Mouse (Mus musculus): ENCODE data around the gene Fmo2.

DNA sequence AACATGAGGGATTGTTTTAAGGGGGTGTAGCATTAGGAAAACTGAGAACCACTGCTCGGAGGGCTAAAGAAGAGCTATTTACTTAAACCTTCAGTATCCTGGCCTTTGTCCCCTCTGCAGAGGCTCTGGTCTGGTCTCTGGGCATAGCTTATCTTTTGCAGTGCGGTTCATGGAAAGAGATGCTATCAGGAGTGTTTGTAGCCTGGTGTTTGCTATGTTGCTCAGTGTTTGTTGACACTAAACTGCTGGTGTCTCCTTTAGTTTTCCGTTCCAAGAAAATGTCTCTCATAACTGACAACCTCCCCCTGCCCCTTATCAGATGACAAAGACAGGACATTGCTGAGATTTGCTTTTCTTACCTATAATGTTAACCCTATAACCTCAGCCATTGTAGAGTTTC, 23.4 kb downstream of the Fmo2 start:
- no peak for TF ChIP-seq POLR2A (IDR thresholded peaks at IDR 0.05; ENCODE audit: borderline replicate concordance, insufficient read depth, low read length)
- TF ChIP-seq CTCF (IDR thresholded peaks at IDR 0.05; ENCODE audit: borderline replicate concordance, insufficient read depth, low read depth, low read length) = no peak
